Mouse (Mus musculus) C2C12 (cell line): ENCODE data around the gene Gm44805.

ENCODE experiments used
- CEBPB ChIP-seq: IDR thresholded peaks from one replicate; pipeline ENCODE4 v1.6.1; 2011; ENCODE audit warnings: low read depth, mild to moderate bottlenecking, control low read depth, moderate library complexity
- CTCF ChIP-seq: IDR thresholded peaks from one replicate; pipeline ENCODE4 v1.5.1; 2011; ENCODE audit not compliant: control insufficient read depth, insufficient read depth, insufficient read length
- MAX ChIP-seq: IDR thresholded peaks from one replicate; pipeline ENCODE4 v1.6.1; 2011; ENCODE audit warnings: mild to moderate bottlenecking, control low read depth
- MYOD1 ChIP-seq: IDR thresholded peaks from one replicate; pipeline ENCODE4 v1.6.1; 2011; ENCODE audit warnings: low read depth; ENCODE audit not compliant: control insufficient read depth, insufficient read length
- USF1 ChIP-seq: IDR thresholded peaks from one replicate; pipeline ENCODE4 v1.6.1; 2011; ENCODE audit warnings: low read depth, mild to moderate bottlenecking, control low read depth, moderate library complexity

GRCm38 (mm10) chr7:19718297-19718952, 37.2 kb upstream of the Gm44805 start:
- TF ChIP-seq MAX (no peak), CTCF (no peak), CEBPB (no peak), USF1 (no peak), MYOD1 (no peak)
